Mouse (Mus musculus) layer of hippocampus, postnatal 25 days (tissue): ENCODE results near the gene Sfta2. TPM values are rescaled to one million over a fixed set of nuclear protein-coding genes. Genes with fewer than 3 reads are reported as not detected.
A peak's percentile ranks its signal among the peaks of the same experiment; 100 is the strongest.

Source experiments
- DNase-seq, 2 experiments: peaks; one replicate each; pipeline ENCODE4 v3.0.0; 2022; ENCODE audit warnings: mixed read lengths in 2 of 2, low spot score in 1 of 2; ENCODE audit errors: extremely low spot score in 1 of 2
- total RNA-seq, 2 experiments: library from RNA; stranded (reverse); gene quantifications; 2 replicates each; pipeline ENCODE4 v1.2.3; 2021

The Sfta2 gene
- total RNA-seq = not detected

- DNase-seq = no peak
These were observed at the start of gene Sfta2 for GRCm38 (mm10) chr17:35601249-35601648. TSS of gene Sfta2 (plus strand) at chr17:35601549.

DNA sequence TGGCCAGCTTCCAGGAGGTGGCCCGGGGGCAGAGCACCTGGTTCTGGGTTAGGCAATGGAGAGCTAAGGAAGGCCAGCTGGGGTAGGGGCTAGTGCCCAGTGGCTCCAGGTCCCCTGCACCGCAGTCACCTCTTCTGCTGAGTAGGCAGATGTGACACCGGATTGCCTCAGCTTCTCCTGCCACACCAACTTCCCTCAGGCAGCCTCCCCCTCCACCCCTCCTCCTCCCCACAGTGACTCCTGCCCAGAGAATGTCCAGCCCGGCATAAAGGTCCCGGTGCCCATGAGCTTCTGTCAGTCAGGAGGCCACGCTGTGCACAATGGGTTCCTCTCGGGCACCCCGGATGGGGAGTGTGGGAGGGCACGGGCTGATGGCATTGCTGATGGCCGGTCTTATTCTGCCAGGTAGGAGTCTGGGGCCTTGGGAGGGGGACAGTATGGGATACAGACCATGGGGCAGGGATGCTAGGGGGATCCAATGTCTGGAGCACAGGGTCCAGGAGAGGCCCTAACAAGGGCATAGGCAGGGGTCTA lies 49.4 kb upstream of the Sfta2 start, which contains the start of gene Cdsn:
Cdsn (plus strand) TSS at position 248 of the 534 bp plus-strand sequence.
- DNase-seq = no peak

DNA sequence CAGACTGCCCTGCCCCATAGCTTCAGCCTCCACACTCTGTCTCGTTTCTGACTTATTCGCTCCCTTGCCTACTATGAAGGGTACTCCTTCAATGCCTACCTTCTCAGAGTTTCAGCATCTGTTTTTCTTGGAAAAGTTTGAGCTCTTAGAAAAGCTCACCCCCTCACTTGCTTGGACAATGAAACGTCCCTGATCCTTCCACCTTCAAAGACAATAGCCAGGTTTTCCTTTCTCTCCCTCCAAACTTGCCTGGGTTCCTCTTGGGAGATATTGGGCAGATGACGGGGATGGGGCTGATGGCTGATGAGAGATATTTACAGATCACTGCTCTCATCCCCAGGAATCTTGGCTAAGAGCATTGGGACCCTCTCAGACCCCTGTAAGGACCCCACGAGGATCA lies 47.0 kb upstream of the Sfta2 start:
- DNase-seq = no peak

DNA sequence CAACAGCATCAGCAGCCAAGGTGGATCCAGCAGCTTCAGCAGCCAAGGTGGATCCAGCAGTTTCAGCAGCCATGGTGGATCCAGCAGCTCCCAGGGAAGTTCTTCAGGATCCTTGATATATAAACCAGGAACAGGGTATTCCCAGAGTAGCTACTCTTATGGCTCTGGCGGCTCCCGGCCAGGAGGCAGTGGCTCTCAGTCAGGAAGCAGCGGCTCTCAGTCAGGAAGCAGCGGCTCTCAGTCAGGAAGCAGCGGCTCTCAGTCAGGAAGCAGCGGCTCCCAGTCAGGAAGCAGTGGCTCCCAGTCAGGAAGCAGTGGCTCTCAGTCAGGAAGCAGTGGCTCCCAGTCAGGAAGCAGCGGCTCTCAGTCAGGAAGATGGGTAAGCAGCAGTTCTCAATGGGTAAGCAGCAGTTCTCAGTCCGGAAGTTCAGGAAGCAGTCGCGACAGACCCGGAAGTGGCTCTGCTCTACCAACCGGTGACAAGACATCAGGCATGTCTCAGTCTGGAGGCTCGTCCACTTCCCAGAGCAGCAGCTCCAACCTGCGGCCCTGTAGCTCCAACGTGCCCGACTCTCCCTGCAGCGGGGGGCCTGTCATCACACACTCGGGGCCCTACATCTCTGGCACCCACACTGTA lies 46.5 kb upstream of the Sfta2 start:
- DNase-seq = no peak

DNA sequence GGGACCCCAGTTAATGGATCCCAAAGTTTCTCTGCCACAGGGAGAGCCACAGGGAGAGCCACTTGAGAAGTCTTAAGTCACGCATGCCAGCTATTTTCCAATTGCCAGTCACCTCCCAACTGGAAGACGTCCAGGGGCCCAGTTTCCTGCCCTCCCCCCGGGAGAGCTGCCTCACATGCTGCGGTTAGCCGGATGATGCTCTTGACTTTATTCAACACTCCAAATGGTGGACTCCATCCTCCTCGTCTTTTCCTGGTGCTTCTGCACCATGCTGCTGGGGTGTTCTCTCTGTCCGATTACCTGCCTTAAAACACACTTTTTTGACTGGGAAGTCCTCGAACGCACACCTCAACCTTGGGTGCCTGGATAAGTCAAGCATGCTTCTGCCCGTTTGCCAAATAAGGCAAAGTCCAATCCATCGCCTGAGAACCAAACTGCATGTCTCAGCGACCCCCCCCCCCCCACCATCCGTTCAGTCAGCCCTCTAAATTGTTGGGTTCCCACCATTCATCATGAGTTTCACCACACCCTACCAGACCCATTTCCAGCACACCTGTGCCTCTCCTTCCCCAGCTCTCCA lies 45.1 kb upstream of the Sfta2 start:
- DNase-seq = no peak

DNA sequence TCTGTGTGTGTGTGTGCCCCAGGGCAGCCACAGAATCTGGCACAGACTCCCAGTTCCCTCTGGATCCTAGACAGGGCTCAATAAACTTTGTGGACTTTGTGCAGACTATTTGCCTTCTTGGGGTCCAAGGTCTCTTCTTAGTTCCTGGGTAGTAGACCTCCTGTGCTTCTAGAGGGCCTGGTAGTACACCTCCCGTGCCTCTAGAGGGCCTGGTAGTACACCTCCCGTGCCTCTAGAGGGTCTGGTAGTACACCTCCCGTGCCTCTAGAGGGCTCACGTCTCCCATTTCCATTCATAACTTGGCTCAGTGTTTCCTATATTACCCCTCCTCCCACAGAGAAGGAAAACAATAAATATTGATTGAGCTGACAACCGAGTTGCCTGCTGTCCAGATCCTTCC lies 44.5 kb upstream of the Sfta2 start:
- DNase-seq = peak in 1 of 2 experiments; percentile 51

GRCm38 (mm10) chr17:35557351-35557750 lies 44.0 kb upstream of the Sfta2 start:
- no peak for DNase-seq

GRCm38 (mm10) chr17:35558216-35558615 lies 43.1 kb upstream of the Sfta2 start:
- no peak for DNase-seq

DNA sequence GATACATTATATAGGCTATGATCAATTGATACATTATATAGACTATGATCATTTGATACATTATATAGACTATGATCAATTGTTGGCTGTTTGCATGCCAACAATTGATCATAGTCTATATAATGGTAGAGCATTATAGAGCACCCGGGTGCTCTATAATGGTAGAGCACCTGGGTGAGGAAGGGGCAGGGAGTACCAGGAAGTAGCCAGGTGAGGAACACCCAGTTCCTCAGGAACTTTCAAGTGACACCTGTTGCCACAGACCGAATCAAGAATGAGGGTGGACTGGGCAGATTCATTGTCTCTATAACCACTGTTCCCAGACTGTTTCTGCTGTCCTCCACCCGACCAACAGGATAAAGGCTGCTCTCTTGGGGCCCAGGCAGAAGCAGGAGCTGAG lies 34.2 kb upstream of the Sfta2 start, which contains the start of gene 2300002M23Rik:
2300002M23Rik (plus strand) TSS at position 301 of the 400 bp plus-strand sequence.
- DNase-seq = no peak

GRCm38 (mm10) chr17:35567767-35568166 lies 33.6 kb upstream of the Sfta2 start:
- no peak for DNase-seq

GRCm38 (mm10) chr17:35569091-35569944 lies 32.0 kb upstream of the Sfta2 start:
- DNase-seq = no peak

GRCm38 (mm10) chr17:35570836-35571235 lies 30.5 kb upstream of the Sfta2 start:
- no peak for DNase-seq

GRCm38 (mm10) chr17:35571477-35571876 lies 29.9 kb upstream of the Sfta2 start:
- no peak for DNase-seq

- peak; percentile 41 to 92 for DNase-seq
These were observed 23.1 kb upstream of the Sfta2 start for GRCm38 (mm10) chr17:35578211-35578610.

GRCm38 (mm10) chr17:35582900-35583299 lies 18.4 kb upstream of the Sfta2 start:
- DNase-seq = no peak

GRCm38 (mm10) chr17:35584330-35584937 lies 16.9 kb upstream of the Sfta2 start:
- DNase-seq = peak; percentile 71 to 94

- no peak for DNase-seq
These were observed 14.1 kb upstream of the Sfta2 start for GRCm38 (mm10) chr17:35587291-35587690.

DNA sequence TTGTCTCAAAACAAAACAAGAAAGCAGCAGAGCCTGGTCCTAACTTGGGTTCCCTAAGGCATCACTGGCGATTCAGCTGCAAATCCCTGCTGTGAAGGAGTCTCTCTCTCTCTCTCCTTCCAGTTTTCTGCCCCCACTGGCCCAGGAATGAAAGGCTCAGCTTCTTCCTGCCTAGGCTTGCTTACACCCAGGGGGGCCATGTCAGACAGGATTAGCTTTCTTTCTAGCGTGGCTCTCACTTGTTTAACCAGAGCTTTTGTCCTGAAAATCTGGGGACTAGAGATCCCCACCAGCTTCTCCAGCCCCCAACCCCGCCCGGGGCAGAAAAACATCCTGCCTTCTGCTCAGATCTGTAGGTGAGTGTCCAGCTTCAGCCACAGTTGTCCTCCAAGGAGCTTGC lies 13.0 kb upstream of the Sfta2 start:
- DNase-seq = no peak

- DNase-seq = peak; percentile 68 to 89
These were observed 10.7 kb upstream of the Sfta2 start for GRCm38 (mm10) chr17:35590410-35591218.

- DNase-seq = no peak
These were observed 10.2 kb upstream of the Sfta2 start for GRCm38 (mm10) chr17:35591219-35591578.
